Mouse (Mus musculus) right cerebral cortex, postnatal 25 days (tissue): ENCODE data around the gene Pp2d1.
A peak's percentile ranks its signal among the peaks of the same experiment; 100 is the strongest.

Source experiments
- DNase-seq: peaks from one replicate; pipeline ENCODE4 v3.0.0; 2022

Pp2d1 gene

GRCm38 (mm10) chr17:53478066-53478857 is 61.0 kb downstream of the Pp2d1 start:
- no peak for DNase-seq

- DNase-seq: no peak
These were observed 70.6 kb downstream of the Pp2d1 start for GRCm38 (mm10) chr17:53468697-53469096.

GRCm38 (mm10) chr17:53465569-53465968 is 73.7 kb downstream of the Pp2d1 start:
- DNase-seq: no peak

GRCm38 (mm10) chr17:53463496-53463840 is 75.8 kb downstream of the Pp2d1 start:
- DNase-seq: no peak

DNA sequence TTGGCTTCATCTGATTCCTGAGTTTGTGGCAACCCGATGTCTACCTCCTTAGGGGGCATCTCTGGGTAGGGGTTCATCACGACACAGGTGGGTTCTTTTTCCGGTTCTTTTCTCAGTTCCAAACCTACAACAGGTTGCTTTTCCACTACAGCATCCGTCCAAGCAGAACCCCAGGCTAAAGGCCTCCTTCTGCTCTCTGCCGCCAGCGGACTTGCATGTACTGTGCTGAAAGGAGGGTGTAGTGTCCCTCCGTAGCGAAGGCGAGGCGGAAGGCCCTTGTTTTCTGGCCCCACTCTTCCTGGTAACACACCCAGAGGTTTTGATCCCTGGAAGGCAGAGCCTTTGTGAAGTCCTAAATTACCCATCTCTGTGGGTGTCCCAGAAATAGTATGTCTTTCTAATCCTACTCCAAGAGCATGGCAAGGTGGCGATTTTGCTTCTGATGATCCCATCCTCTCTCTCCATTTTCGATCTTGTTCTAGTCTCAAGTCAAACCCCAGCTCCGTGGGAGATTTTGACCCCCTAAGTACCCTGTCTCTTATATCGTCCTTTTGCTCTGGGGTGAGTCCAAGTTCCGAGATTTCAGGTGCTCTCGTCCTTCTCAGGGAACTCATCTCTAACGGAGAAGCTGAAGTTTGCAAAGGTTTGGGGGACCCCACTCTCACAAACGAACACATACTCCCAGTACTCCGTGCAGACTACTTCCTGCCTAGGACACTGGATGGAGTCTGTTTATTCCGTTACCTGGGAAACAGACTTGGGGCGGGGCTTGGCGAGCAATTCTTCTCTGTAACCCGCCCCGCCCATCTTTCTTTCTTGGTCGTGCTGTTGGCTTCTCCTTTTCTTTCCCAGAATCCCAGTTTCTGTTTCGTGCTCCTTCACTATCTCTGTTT is 76.4 kb downstream of the Pp2d1 start, which contains the start of gene Efhb:
Efhb (minus strand) TSS at position 719 of the 893 bp plus-strand sequence.
- DNase-seq: peak; percentile 31
